Comparison of ENCODE assay signal across 9 mouse cellular contexts in genomic region chr7:29785888-29786287, GRCm38 (mm10). TPM values are rescaled to one million over a fixed set of nuclear protein-coding genes. Genes with fewer than 3 reads are reported as not detected.
DNase-seq lines count a peak whose midpoint lies in the region; ATAC-seq and TF ChIP-seq lines count a peak whose summit lies in the region.
"Had no signal": no experiment of that assay in that cellular context is flagged by ENCODE, and none has a peak within 500 bp of the region (broad histone marks: within the 10 kb centered on the region; RNA-seq: fewer than 3 reads in every experiment).

No protein-coding gene starts in this region.

- peaks cover 47% of the 10 kb centered on the region for H3K36me3 ChIP-seq in heart, embryonic 12.5 days
- H3K36me3 ChIP-seq in forebrain, embryonic 16.5 days (ENCODE audit: control insufficient read depth, insufficient read depth): peaks cover 30% of the 10 kb centered on the region
- 0 out of 2 replicates have a peak, but pooled peaks cover 7% of the 10 kb centered on the region for H3K36me3 ChIP-seq in liver, postnatal 0 days (replicated peaks; ENCODE audit: insufficient read depth, low read length)

- no peaks in the 10 kb centered on the region for H3K27me3 ChIP-seq in heart, embryonic 12.5 days (replicated peaks)
- H3K27me3 ChIP-seq in forebrain, embryonic 16.5 days (replicated peaks; ENCODE audit: control insufficient read depth, insufficient read depth, low read length): no peaks in the 10 kb centered on the region
- H3K27me3 ChIP-seq in liver, postnatal 0 days (ENCODE audit: insufficient read depth, low read length): no peaks in the 10 kb centered on the region
- H3K27me3 ChIP-seq: liver, embryonic 15.5 days had no signal

- whole genome bisulfite sequencing in heart, embryonic 12.5 days: 76% methylated on average over 5 of the region's 5 CpGs
- 82% methylated on average over 5 of the region's 5 CpGs for WGBS in forebrain, embryonic 16.5 days
- 78% methylated on average over 5 of the region's 5 CpGs for WGBS in liver, postnatal 0 days (ENCODE audit: insufficient replicate concordance)

- H3K4me1 ChIP-seq in heart, embryonic 12.5 days (replicated peaks): peaks cover 7% of the 10 kb centered on the region
- H3K4me1 ChIP-seq in forebrain, embryonic 16.5 days (replicated peaks; ENCODE audit: control insufficient read depth, insufficient read depth, low read length): peaks cover 26% of the 10 kb centered on the region
- H3K4me1 ChIP-seq in liver, postnatal 0 days (ENCODE audit: insufficient read depth): peaks cover 7% of the 10 kb centered on the region; the same call in 1 of the 2 replicates

- no peak for DNase-seq in heart, adult 8-10 months (ENCODE audit: low spot score)
- DNase-seq in ES-CJ7 (ENCODE audit: low read depth, low spot score): peak; percentile 18
- DNase-seq in liver, postnatal 0 days: no peak
- no peak for DNase-seq in spleen, adult 12 weeks (ENCODE audit: low spot score)
- no peak for DNase-seq in frontal cortex, postnatal 36 days (ENCODE audit: low spot score in 2 of 2)
- no peak for DNase-seq in ovary, postnatal 10 days (ENCODE audit: low spot score)

- H3K4me2 ChIP-seq in heart, embryonic 12.5 days: peak overlapping the region; percentile 80
- peak overlapping the region; percentile 67 for H3K4me2 ChIP-seq in forebrain, embryonic 16.5 days (ENCODE audit: low read length)
- H3K4me2 ChIP-seq in liver, postnatal 0 days (ENCODE audit: low read depth, low read length): 0 out of 2 replicates have a peak overlapping the region, but pooled peaks have one; percentile 6

- H3K4me3 ChIP-seq in heart, embryonic 12.5 days: peak overlapping the region; percentile 91
- peak overlapping the region; percentile 99 for H3K4me3 ChIP-seq in forebrain, embryonic 16.5 days (replicated peaks; ENCODE audit: low read length)
- H3K4me3 ChIP-seq in liver, postnatal 0 days (ENCODE audit: low read depth, low read length): no peak overlapping the region

- H3K9ac ChIP-seq in heart, embryonic 12.5 days: peak overlapping the region; percentile 61
- H3K9ac ChIP-seq in forebrain, embryonic 16.5 days (replicated peaks; ENCODE audit: low read depth, low read length): peak overlapping the region; percentile 60
- H3K9ac ChIP-seq in liver, postnatal 0 days (replicated peaks): no peak overlapping the region
- H3K9ac ChIP-seq: liver, embryonic 15.5 days had no signal

- no peak for TF ChIP-seq EP300 in liver, postnatal 0 days (IDR thresholded peaks at IDR 0.05; ENCODE audit: low read depth)

- no peak overlapping the region for H3K27ac ChIP-seq in heart, embryonic 12.5 days (ENCODE audit: poor library complexity, severe bottlenecking)
- no peak overlapping the region for H3K27ac ChIP-seq in forebrain, embryonic 16.5 days (ENCODE audit: low read length)
- no peak overlapping the region for H3K27ac ChIP-seq in liver, postnatal 0 days (ENCODE audit: low read depth)
- H3K27ac ChIP-seq: liver, embryonic 15.5 days had no signal

- no peaks in the 10 kb centered on the region for H3K9me3 ChIP-seq in heart, embryonic 12.5 days (replicated peaks)
- no peaks in the 10 kb centered on the region for H3K9me3 ChIP-seq in forebrain, embryonic 16.5 days (ENCODE audit: control insufficient read depth, low read length)
- H3K9me3 ChIP-seq in liver, postnatal 0 days (ENCODE audit: low read length): no peaks in the 10 kb centered on the region
- H3K9me3 ChIP-seq: liver, embryonic 15.5 days had no signal

- TF ChIP-seq CTCF in liver, postnatal 0 days (IDR thresholded peaks at IDR 0.05; ENCODE audit: low read depth): no peak

- no peak for ATAC-seq in heart, embryonic 12.5 days (ENCODE audit: insufficient number of reproducible peaks, low FRiP score)
- no peak for ATAC-seq in forebrain, embryonic 16.5 days
- ATAC-seq in liver, postnatal 0 days: no peak

RNA-seq across cellular contexts. Expression of gene Zfp30, which starts 2.1 kb away (rescaled TPM):
- polyA plus RNA-seq in heart, embryonic 12.5 days (2016; fragmentation: Nextera tagmentation; extraction: Ambion mirVana): 4.4 and 4.5 TPM in 2 replicates
- 1 to 10 TPM; 4.3 to 6.2 (median 5.1) TPM for total RNA-seq in heart, adult 8-10 months (2022)
- 17.0 and 17.9 TPM in 2 replicates for polyA plus RNA-seq in forebrain, embryonic 16.5 days (2015; fragmentation: Nextera tagmentation; extraction: Ambion mirVana)
- 0.92 and 0.99 TPM in 2 replicates for polyA plus RNA-seq in liver, postnatal 0 days (2015; fragmentation: Nextera tagmentation; extraction: Ambion mirVana)

RNA-seq across cellular contexts. Expression of gene Zfp84, which starts 17.5 kb away (rescaled TPM):
- 10.5 and 10.6 TPM in 2 replicates for polyA plus RNA-seq in heart, embryonic 12.5 days (2016; fragmentation: Nextera tagmentation; extraction: Ambion mirVana)
- 10 to 100 TPM in 3 of 4 experiments, 1 to 10 TPM in 1; 9.9 to 12.2 (median 10.7) TPM for total RNA-seq in heart, adult 8-10 months (2022)
- polyA plus RNA-seq in forebrain, embryonic 16.5 days (2015; fragmentation: Nextera tagmentation; extraction: Ambion mirVana): 22.6 and 24.6 TPM in 2 replicates
- 2.5 and 3.3 TPM in 2 replicates for polyA plus RNA-seq in liver, postnatal 0 days (2015; fragmentation: Nextera tagmentation; extraction: Ambion mirVana)

RNA-seq across cellular contexts. Expression of gene Zfp790, which starts 30.0 kb away (rescaled TPM):
- 10.9 and 11.4 TPM in 2 replicates for polyA plus RNA-seq in heart, embryonic 12.5 days (2016; fragmentation: Nextera tagmentation; extraction: Ambion mirVana)
- 10 to 100 TPM in 3 of 4 experiments, 1 to 10 TPM in 1; 10.0 to 13.4 (median 11.8) TPM for total RNA-seq in heart, adult 8-10 months (2022)
- polyA plus RNA-seq in forebrain, embryonic 16.5 days (2015; fragmentation: Nextera tagmentation; extraction: Ambion mirVana): 33.8 and 37.1 TPM in 2 replicates
- 2.2 and 2.5 TPM in 2 replicates for polyA plus RNA-seq in liver, postnatal 0 days (2015; fragmentation: Nextera tagmentation; extraction: Ambion mirVana)

RNA-seq across cellular contexts. Expression of gene Catsperg2, which starts 59.1 kb away (rescaled TPM):
- polyA plus RNA-seq in heart, embryonic 12.5 days (2016; fragmentation: Nextera tagmentation; extraction: Ambion mirVana): not detected in 2 replicates
- total RNA-seq in heart, adult 8-10 months (2022): not detected
- polyA plus RNA-seq in forebrain, embryonic 16.5 days (2015; fragmentation: Nextera tagmentation; extraction: Ambion mirVana): 0.34 and 0.35 TPM in 2 replicates
- not detected in 2 replicates for polyA plus RNA-seq in liver, postnatal 0 days (2015; fragmentation: Nextera tagmentation; extraction: Ambion mirVana)
- polyA plus RNA-seq: liver, embryonic 15.5 days had no signal

Comparison
In these comparisons a context has a peak if more than half of its experiments do, and no peak if none do; other contexts are left out.
1. H3K4me2 ChIP-seq: peak in every context shown above with its lines; median percentile 80 in heart, embryonic 12.5 days; 67 in forebrain, embryonic 16.5 days; 6 in liver, postnatal 0 days.